Mouse (Mus musculus) v-Abl transformed pro-B cells (cell line): ENCODE measurements around the gene Prepl.

Experiments used
- in situ Hi-C, 2 experiments: fragments of 400-800 bp; cut with MboI; formaldehyde crosslinking; loops; one replicate each; pipeline ENCODE4 v1.15.1; 2025; ENCODE audit not compliant: unreplicated experiment in 2 of 2

Prepl gene

GRCm38 (mm10) chr17:85027247-85027646 is 62.8 kb downstream of the Prepl start:
- in situ Hi-C loops: no loop called here

GRCm38 (mm10) chr17:85026436-85026835 is 63.6 kb downstream of the Prepl start:
- in situ Hi-C loops: no loop called here

GRCm38 (mm10) chr17:85025151-85025550 is 64.9 kb downstream of the Prepl start:
- in situ Hi-C loops: no loop called here

- in situ Hi-C loops: no loop called here
These were observed 65.8 kb downstream of the Prepl start for GRCm38 (mm10) chr17:85024237-85024636.

GRCm38 (mm10) chr17:85023247-85024167 is 66.5 kb downstream of the Prepl start:
- in situ Hi-C loops: no loop called here

GRCm38 (mm10) chr17:85020343-85020742 is 69.7 kb downstream of the Prepl start:
- in situ Hi-C loops: no loop called here

- in situ Hi-C loops: no loop called here
These were observed 71.2 kb downstream of the Prepl start for GRCm38 (mm10) chr17:85018794-85019193.

GRCm38 (mm10) chr17:85018344-85018743 is 71.7 kb downstream of the Prepl start:
- in situ Hi-C loops: no loop called here

GRCm38 (mm10) chr17:85014632-85015031 is 75.4 kb downstream of the Prepl start:
- in situ Hi-C loops: no loop called here

GRCm38 (mm10) chr17:85013485-85013884 is 76.6 kb downstream of the Prepl start:
- in situ Hi-C loops: no loop called here
